Mouse (Mus musculus) lung, embryonic 16.5 days (tissue): ENCODE data around the gene Phf1. TPM values are rescaled to one million over a fixed set of nuclear protein-coding genes. Genes with fewer than 3 reads are reported as not detected.

ENCODE experiments used
- ATAC-seq: fragments of 200-750 bp; cut with Nextera tagmentation; 2 replicates; pipeline ENCODE4 v1.8.0; 2017; ENCODE audit warnings: low read depth, mild to moderate bottlenecking, moderate library complexity
- H3K27ac ChIP-seq: fragments of 300-500 bp; sonication (generic); 2 replicates; pipeline ENCODE4 v1.5.1; 2014; ENCODE audit warnings: mild to moderate bottlenecking, control low read depth, low read length
- H3K27me3 ChIP-seq: fragments of 300-500 bp; sonication (generic); 2 replicates; pipeline ENCODE4 v1.6.1; 2014; ENCODE audit warnings: low read depth, low read length, mixed read lengths; ENCODE audit not compliant: control insufficient read depth, insufficient read depth
- H3K36me3 ChIP-seq: fragments of 300-500 bp; sonication (generic); 2 replicates; pipeline ENCODE4 v1.6.1; 2014; ENCODE audit warnings: low read length; ENCODE audit not compliant: control insufficient read depth, insufficient read depth
- H3K4me1 ChIP-seq: fragments of 300-500 bp; sonication (generic); replicated peaks from 2 replicates; pipeline ENCODE4 v1.6.1; 2014; ENCODE audit warnings: low read length, mixed read lengths; ENCODE audit not compliant: control insufficient read depth, insufficient read depth
- H3K4me2 ChIP-seq: fragments of 300-500 bp; sonication (generic); 2 replicates; pipeline ENCODE4 v1.6.1; 2014; ENCODE audit warnings: low read depth, low read length, control low read depth
- H3K4me3 ChIP-seq: fragments of 300-500 bp; sonication (generic); 2 replicates; pipeline ENCODE4 v1.5.1; 2014; ENCODE audit warnings: mild to moderate bottlenecking, low read length, control low read depth
- H3K9ac ChIP-seq: fragments of 300-500 bp; sonication (generic); 2 replicates; pipeline ENCODE4 v1.6.1; 2014; ENCODE audit warnings: low read length, control low read depth
- H3K9me3 ChIP-seq: fragments of 300-500 bp; sonication (generic); 2 replicates; pipeline ENCODE4 v1.6.1; 2016; ENCODE audit warnings: low read length; ENCODE audit not compliant: control insufficient read depth
- WGBS: fragments of 180-500 bp; shearing (Covaris S2); extraction: QIAGEN DNeasy Blood & Tissue Kit; methylation state at CpG from one replicate; pipeline ENCODE4 v1.1.7; 2014; 5-methylcytosine and 5-hydroxymethylcytosine counted together
- polyA plus RNA-seq: library from polyadenylated mRNA; unstranded; fragments of >200 nt; fragmentation: Nextera tagmentation; extraction: Ambion mirVana; gene quantifications from 2 replicates; pipeline ENCODE4 v1.2.1, GENCODE M21; 2015

Gene Phf1
- polyA plus RNA-seq, 1 experiment from 2014 or later = 10.0 TPM

DNA sequence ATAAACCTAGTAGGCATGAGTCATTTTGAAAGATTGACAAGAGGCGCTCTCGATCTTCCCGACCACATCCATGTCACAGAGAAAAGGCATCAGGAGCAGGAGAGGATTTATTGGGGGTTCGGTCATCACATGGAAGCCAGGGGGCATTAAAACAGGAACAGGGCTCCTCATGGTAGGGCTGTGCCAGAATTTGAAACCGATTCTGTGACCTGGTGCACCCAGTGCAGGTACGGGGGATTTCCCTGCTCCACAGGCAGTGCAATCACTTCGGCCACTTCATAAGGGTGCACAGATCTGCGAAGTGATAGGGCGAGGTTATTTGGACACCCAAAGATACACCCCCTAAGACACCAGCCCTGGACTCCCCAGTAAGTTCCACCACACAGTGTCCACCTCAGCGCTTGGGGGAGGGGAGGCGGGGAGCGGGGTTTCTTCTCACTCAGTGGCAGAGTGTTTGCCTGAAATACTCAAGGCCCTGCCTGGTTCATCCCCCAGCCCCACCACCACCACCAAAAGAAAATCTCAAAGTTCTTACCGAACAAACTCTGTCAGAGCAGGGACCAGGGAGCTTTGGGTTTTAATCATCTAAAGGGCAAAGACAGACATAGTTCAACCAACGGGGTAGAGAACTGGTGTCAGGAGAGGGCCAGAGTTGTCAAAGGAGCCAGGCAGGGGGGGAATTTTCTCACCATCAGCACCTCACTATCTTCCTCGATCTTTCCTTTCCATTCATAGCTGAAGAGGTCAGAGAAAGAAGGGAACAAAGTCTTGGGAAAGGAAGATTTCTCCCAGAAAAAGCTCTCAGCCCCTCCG is 5.2 kb downstream of the Phf1 start:
- 33% methylated on average over 16 of the region's 16 CpGs for WGBS
- peak overlapping the region; percentile 74 for H3K4me2 ChIP-seq
- peaks cover 29% of the 10 kb centered on the region for H3K4me1 ChIP-seq
- ATAC-seq = no peak
- H3K36me3 ChIP-seq = peaks cover 3% of the 10 kb centered on the region
- H3K9ac ChIP-seq = peak overlapping the region; percentile 79
- no peaks in the 10 kb centered on the region for H3K9me3 ChIP-seq
- no peaks in the 10 kb centered on the region for H3K27me3 ChIP-seq
- peak overlapping the region; percentile 75 for H3K4me3 ChIP-seq
- no peak overlapping the region for H3K27ac ChIP-seq

DNA sequence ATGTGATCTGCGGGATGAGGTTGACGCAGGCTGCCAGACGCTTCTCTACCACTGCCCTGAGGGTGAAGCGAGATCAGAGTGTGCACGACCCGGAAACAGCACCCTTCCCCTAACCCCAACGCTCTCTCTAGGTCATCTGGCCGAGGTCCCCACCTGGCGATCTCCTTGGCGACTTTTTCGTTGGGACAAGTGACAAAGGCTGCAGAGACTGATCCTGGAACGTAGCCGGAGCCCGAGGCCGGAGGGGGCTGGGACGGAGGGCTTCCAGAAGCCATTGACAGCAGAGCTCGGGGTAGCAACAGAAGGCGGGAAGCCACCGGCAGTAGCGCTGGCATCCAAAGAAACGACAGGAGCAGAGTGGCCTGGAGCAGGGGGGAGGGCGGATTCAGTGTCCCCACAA is 5.9 kb downstream of the Phf1 start:
- Histone ChIP-seq H3K36me3 (peaks cover 3% of the 10 kb centered on the region), H3K4me3 (peak overlapping the region; percentile 75), H3K4me1 (peaks cover 25% of the 10 kb centered on the region), H3K27me3 (no peaks in the 10 kb centered on the region), H3K4me2 (peak overlapping the region; percentile 74), H3K9ac (peak overlapping the region; percentile 79), H3K9me3 (no peaks in the 10 kb centered on the region), H3K27ac (peak overlapping the region; percentile 92)
- ATAC-seq = no peak
- 0% methylated on average over 22 of the region's 22 CpGs for WGBS

DNA sequence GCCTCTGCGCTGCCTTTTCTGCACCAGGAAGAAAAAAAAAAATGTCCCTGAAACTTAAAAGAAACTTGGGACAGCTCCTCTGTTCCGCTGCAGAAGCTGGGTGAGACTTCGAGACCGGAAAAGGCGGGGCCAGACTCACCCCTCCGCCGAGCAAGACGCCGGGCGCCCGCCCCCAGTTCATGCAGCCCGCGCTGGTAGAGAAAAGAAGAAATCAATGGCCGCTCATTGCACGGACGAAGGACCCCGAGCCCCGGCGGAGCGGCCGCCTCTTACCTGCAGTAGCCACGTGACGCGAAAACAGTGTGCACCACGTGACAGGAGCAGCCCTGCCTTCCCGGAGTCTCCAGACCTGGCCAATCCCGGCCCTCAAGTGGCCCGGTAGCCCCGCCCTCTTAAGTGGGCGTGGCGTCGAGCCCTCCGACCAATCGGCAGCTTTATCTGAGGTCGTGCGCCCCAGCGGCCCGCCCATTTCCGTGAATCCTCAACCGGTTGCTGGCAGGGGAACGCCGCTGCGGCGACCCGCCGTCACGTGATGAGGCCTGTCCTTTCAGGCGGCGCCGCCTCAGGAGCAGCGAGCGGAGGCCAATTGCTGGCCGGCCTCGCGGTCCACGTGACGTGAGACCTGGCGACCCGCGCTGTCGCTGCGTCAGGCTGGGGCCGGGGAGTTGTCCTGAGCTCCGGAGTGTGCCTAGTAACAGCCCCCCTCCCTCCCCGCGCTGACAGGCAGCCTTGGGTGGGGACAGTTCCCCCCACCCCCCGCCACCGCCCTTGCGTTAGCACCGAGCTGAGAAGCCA is 6.5 kb downstream of the Phf1 start, which contains the start of gene Cuta:
Gene Cuta, minus strand, starts transcription at position 392 of the 795 bp plus-strand sequence.
- Histone ChIP-seq H3K36me3 (peaks cover 3% of the 10 kb centered on the region), H3K9me3 (no peaks in the 10 kb centered on the region), H3K4me1 (peaks cover 21% of the 10 kb centered on the region), H3K27ac (peak within 1 kb of the TSS; percentile 92), H3K27me3 (no peaks in the 10 kb centered on the region), H3K9ac (peak within 1 kb of the TSS; percentile 79), H3K4me3 (peak within 1 kb of the TSS; percentile 75), H3K4me2 (peak within 1 kb of the TSS; percentile 74)
- peak; percentile 96 for ATAC-seq
- WGBS = under 1% methylated on average over 70 of the region's 70 CpGs

DNA sequence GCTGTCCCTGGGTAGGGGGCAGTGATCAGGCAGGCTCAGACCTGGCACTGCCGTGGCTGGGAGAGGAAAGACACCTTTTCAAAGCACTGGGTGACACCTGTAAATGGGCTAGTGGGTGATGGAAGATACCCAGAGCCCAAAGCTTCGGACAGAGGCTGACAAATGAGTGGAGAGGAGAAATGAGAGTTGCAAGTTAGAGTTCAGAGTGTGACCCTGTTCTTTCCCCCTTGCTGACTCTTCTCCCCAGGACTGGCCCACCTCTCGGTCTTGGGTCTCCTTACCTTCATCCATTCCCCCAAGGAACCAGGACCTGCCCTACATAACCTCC is 7.1 kb downstream of the Phf1 start:
- no peaks in the 10 kb centered on the region for H3K27me3 ChIP-seq
- peaks cover 3% of the 10 kb centered on the region for H3K36me3 ChIP-seq
- peak overlapping the region; percentile 75 for H3K4me3 ChIP-seq
- peak overlapping the region; percentile 62 for H3K4me2 ChIP-seq
- ATAC-seq = no peak
- no peaks in the 10 kb centered on the region for H3K9me3 ChIP-seq
- peak overlapping the region; percentile 65 for H3K9ac ChIP-seq
- H3K27ac ChIP-seq = peak overlapping the region; percentile 81
- 7% methylated on average over 3 of the region's 3 CpGs for WGBS
- peaks cover 21% of the 10 kb centered on the region for H3K4me1 ChIP-seq

DNA sequence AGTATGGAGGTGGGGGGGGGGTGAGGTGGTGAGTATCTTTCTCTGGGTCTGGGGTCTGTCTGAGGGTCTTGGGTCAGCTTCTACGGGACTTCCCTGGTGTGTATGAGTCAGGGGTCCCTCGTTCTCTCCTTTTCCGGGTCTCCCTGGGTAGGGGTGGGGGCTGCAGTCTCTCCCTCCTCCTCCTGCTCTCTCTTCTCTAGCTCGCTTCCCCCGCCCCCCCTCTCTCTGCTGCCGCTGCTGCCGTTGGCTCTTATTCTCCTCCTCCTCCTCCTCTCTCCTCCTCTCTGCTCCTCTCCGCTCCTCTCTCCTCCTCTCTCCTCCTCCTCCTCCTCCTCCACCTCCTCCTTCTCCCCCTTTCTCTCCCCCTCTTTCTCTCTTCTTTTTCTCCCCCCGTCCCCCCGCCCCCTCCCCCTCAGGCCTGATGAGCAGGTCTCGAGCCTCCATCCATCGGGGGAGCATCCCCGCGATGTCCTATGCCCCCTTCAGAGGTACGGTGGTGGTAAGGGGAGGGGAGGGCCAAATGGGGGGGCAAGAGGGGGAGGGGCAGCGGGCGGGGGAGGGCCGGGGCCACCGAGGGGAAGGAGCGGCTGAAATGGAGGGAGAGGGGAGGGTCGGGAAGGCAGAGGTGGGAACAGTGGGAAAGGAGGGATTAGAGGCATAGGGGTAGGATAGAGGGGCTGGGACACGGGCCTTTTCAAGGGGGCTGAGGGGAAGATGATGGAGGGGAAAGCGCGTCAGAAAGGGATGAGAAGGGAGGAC is 8.4 kb downstream of the Phf1 start, which contains the start of gene Syngap1:
Gene Syngap1, plus strand, starts transcription at position 223 of the 759 bp plus-strand sequence.
- Histone ChIP-seq H3K36me3 (no peaks in the 10 kb centered on the region), H3K4me3 (peak within 1 kb of the TSS; percentile 75), H3K9me3 (no peaks in the 10 kb centered on the region), H3K9ac (peak within 1 kb of the TSS; percentile 65), H3K27ac (peak within 1 kb of the TSS; percentile 81), H3K27me3 (no peaks in the 10 kb centered on the region), H3K4me1 (peaks cover 25% of the 10 kb centered on the region), H3K4me2 (peak within 1 kb of the TSS; percentile 62)
- 4% methylated on average over 22 of the region's 24 CpGs for WGBS
- 0 out of 2 replicates have a peak, but pooled peaks have one; percentile 3 for ATAC-seq

DNA sequence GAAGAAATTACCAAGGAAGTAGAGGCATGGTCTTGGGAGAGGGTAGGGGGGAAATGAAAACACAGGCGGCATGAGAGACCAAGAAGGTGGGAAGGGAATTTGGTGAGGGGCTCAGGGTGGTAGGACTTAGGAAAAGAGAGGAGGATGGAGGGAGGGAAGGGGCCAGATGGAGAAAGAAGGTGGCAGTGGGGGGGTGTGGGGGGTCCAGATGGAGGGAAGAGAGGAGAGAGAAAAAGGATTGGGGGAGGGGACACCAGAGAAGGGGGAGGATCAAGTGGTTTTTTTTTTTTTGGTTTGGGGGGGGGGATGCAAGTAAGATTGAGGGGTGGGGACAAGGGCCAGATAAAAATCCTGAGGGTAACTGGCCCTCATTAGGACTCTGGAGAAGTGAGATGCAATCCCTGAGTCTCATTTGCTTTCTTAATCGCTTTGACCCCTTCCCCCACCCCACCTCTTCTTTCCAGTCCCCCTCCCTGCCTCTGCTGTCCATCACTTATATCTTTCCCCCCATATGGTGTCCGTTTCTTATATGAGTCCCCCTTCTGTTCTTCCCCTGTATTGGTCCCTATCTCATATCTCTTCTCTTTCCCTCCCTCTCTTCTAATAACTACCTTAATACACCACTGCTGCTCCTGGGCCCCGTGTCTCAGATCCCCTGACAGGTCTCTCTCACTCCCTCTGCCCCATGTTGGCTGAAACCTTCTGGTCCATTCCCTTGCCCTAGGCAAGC is 9.2 kb downstream of the Phf1 start:
- Histone ChIP-seq H3K4me3 (peak overlapping the region; percentile 42), H3K9ac (peak overlapping the region; percentile 34), H3K9me3 (no peaks in the 10 kb centered on the region), H3K27me3 (no peaks in the 10 kb centered on the region), H3K36me3 (no peaks in the 10 kb centered on the region), H3K4me2 (peak overlapping the region; percentile 50), H3K27ac (no peak overlapping the region), H3K4me1 (peaks cover 27% of the 10 kb centered on the region)
- ATAC-seq = no peak
- 17% methylated on average over 4 of the region's 4 CpGs for WGBS

DNA sequence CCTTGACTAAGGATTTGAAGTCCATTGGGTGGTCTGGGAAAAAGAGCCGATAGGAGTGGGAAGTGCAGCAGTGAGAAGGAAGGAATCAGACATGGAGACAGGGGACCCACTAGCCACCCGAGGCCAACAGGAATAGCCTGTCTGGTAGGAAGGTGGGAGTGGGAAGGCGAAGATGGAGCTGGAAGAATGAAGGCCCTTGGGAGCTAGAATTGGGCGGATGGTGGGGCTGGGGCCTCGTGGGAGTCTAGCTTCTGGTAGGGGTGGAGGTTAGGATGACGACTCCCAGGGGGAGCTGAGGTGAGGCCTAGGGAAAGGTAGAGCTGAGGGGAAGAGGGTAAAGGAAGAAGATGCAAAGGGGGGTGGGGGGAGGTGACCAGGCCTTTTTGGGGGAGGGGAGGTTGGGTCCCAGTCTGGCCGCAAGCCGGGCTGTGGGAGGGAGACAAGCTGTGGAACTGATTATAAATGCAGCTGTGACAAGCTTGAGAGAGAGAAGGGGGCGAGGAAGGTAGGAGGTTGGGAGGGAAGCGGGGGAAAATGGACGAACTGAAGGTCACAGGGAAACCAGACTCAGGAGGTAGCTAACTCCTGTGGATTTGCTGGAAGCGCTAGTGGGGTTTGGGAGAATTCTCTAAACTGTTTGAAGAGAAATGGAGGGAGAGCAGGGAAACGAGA is 13.1 kb downstream of the Phf1 start:
- Histone ChIP-seq H3K4me1 (peaks cover 27% of the 10 kb centered on the region), H3K9me3 (no peaks in the 10 kb centered on the region), H3K4me2 (peak overlapping the region; percentile 79), H3K27me3 (no peaks in the 10 kb centered on the region), H3K36me3 (no peaks in the 10 kb centered on the region), H3K9ac (peak overlapping the region; percentile 72), H3K27ac (peak overlapping the region; percentile 58), H3K4me3 (peak overlapping the region; percentile 53)
- ATAC-seq = no peak
- 35% methylated on average over 13 of the region's 13 CpGs for WGBS

DNA sequence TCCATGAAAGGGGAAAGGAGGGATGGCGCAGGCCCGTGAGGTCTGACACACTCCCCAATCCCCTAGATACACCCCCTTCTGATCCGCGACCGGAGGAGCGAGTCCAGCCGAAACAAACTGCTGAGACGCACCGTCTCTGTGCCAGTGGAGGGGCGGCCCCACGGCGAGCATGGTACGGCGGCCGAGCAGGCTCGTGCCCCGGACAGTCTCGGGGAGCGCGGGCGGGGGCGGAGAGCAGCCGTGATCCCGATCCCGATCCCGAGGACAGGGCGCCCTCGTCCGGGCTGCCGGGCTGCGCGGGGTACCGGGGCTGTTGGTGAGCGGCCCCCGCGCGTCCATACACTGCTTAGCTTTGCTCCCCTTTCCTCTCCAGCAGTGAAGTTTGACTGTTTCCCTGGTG is 13.7 kb downstream of the Phf1 start:
- peaks cover 33% of the 10 kb centered on the region for H3K4me1 ChIP-seq
- H3K9ac ChIP-seq = peak overlapping the region; percentile 72
- ATAC-seq = peak; percentile 67
- no peaks in the 10 kb centered on the region for H3K36me3 ChIP-seq
- peak overlapping the region; percentile 79 for H3K4me2 ChIP-seq
- no peaks in the 10 kb centered on the region for H3K9me3 ChIP-seq
- H3K27me3 ChIP-seq = no peaks in the 10 kb centered on the region
- H3K4me3 ChIP-seq = peak overlapping the region; percentile 53
- WGBS = 2% methylated on average over 36 of the region's 37 CpGs
- peak overlapping the region; percentile 58 for H3K27ac ChIP-seq
